In genomic region chr12:108850886-108851285, GRCm38 (mm10) we compare ENCODE assay signal across 16 mouse cellular contexts.
"Had no signal": no experiment of that assay in that cellular context is flagged by ENCODE, and none has a peak within 500 bp of the region (broad histone marks: within the 10 kb centered on the region; RNA-seq: fewer than 3 reads in every experiment).

No protein-coding gene starts in this region.

- H3K9ac ChIP-seq: intestine, embryonic 15.5 days; kidney, embryonic 15.5 days; liver, embryonic 14.5 days; lung, embryonic 14.5 days; neural tube, embryonic 13.5 days; stomach, embryonic 15.5 days had no signal

- H3K27me3 ChIP-seq: intestine, embryonic 15.5 days; kidney, embryonic 15.5 days; neural tube, embryonic 13.5 days; stomach, embryonic 15.5 days had no signal

- ATAC-seq: intestine, embryonic 15.5 days had no signal

- H3K4me3 ChIP-seq: intestine, embryonic 15.5 days; kidney, embryonic 15.5 days; left cerebral cortex, adult 2 months; myocyte; neural tube, embryonic 13.5 days; stomach, embryonic 15.5 days had no signal

- H3K4me1 ChIP-seq: intestine, embryonic 15.5 days had no signal

- H3K27ac ChIP-seq: intestine, embryonic 15.5 days; kidney, embryonic 15.5 days; left cerebral cortex, adult 2 months; liver, embryonic 14.5 days; macrophage; stomach, embryonic 15.5 days had no signal

- DNase-seq: kidney, adult 11 months; kidney, adult 8-10 months; layer of hippocampus, postnatal 36 days; lung, embryonic 14.5 days; retina, postnatal 1 day; right cerebral cortex, postnatal 25 days; spleen, adult 18-20 months; thymus, postnatal 25 days had no signal

- H3K36me3 ChIP-seq: intestine, embryonic 15.5 days; stomach, embryonic 15.5 days had no signal

- H3K4me2 ChIP-seq: intestine, embryonic 15.5 days; kidney, embryonic 15.5 days; lung, embryonic 14.5 days; neural tube, embryonic 13.5 days; stomach, embryonic 15.5 days had no signal

- H3K9me3 ChIP-seq: intestine, embryonic 15.5 days; kidney, embryonic 15.5 days; neural tube, embryonic 13.5 days; stomach, embryonic 15.5 days had no signal
